Mouse (Mus musculus) ES-E14 (cell line): ENCODE measurements around the gene Dnajc6. TPM values are rescaled to one million over a fixed set of nuclear protein-coding genes. Genes with fewer than 3 reads are reported as not detected.

Experiments used
- DNase-seq: peaks from one replicate; pipeline ENCODE4 v3.0.0-alpha.2; 2013; ENCODE audit warnings: low read depth, low spot score
- H3K27ac ChIP-seq: 2 replicates; pipeline ENCODE4 v1.5.1; 2012; ENCODE audit warnings: low read depth, mild to moderate bottlenecking, low read length, moderate library complexity, mixed read lengths; ENCODE audit not compliant: poor library complexity, insufficient read depth, severe bottlenecking
- H3K36me3 ChIP-seq: 2 replicates; pipeline ENCODE4 v1.6.1; 2012; ENCODE audit warnings: mild to moderate bottlenecking, low read length, moderate library complexity, mixed read lengths; ENCODE audit not compliant: control insufficient read depth, poor library complexity, insufficient read depth, severe bottlenecking
- H3K4me1 ChIP-seq, 2 experiments: fragments of 150-350 bp in 1 of 2; sonication (generic) in 1 of 2; 2 replicates each; pipeline ENCODE4 v1.6.1; 2012; ENCODE audit warnings: low read length in 2 of 2, mild to moderate bottlenecking in 1 of 2, mixed read lengths in 1 of 2; ENCODE audit not compliant: control insufficient read depth in 2 of 2, insufficient read depth in 2 of 2, poor library complexity in 1 of 2
- H3K4me3 ChIP-seq, 2 experiments: fragments of 150-350 bp in 1 of 2; sonication (generic) in 1 of 2; 2 replicates each; pipeline ENCODE4 v1.5.1; 2012; ENCODE audit warnings: low read length in 2 of 2, low read depth in 1 of 2, mild to moderate bottlenecking in 1 of 2, mixed read lengths in 1 of 2; ENCODE audit not compliant: insufficient read depth in 1 of 2, poor library complexity in 1 of 2, severe bottlenecking in 1 of 2
- H3K9ac ChIP-seq: 2 replicates; pipeline ENCODE4 v1.6.1; 2012; ENCODE audit warnings: low read depth, mild to moderate bottlenecking, low read length, mixed read lengths; ENCODE audit not compliant: poor library complexity, insufficient read depth, severe bottlenecking
- H3K9me3 ChIP-seq: fragments of 150-350 bp; sonication (generic); 2 replicates; pipeline ENCODE4 v1.6.1; 2012; ENCODE audit warnings: low read depth, mild to moderate bottlenecking, low read length; ENCODE audit not compliant: control insufficient read depth, insufficient read depth
- CHD2 ChIP-seq: IDR thresholded peaks from 2 replicates; pipeline ENCODE4 v1.6.1; 2014; ENCODE audit warnings: mild to moderate bottlenecking, low read depth, low read length, inconsistent platforms
- HCFC1 ChIP-seq: IDR thresholded peaks from 2 replicates; pipeline ENCODE4 v1.6.1; 2012; ENCODE audit warnings: low read length, inconsistent platforms, borderline replicate concordance; ENCODE audit not compliant: insufficient read depth
- MAFK ChIP-seq: IDR thresholded peaks from 2 replicates; pipeline ENCODE4 v1.6.1; 2014; ENCODE audit warnings: mild to moderate bottlenecking, low read depth, low read length, inconsistent platforms; ENCODE audit not compliant: insufficient read depth
- ZC3H11A ChIP-seq: IDR thresholded peaks from 2 replicates; pipeline ENCODE4 v1.6.1; 2012; ENCODE audit warnings: low read depth, mild to moderate bottlenecking, inconsistent platforms, low read length, borderline replicate concordance
- ZNF384 ChIP-seq: IDR thresholded peaks from 2 replicates; pipeline ENCODE4 v1.6.1; 2012; ENCODE audit warnings: low read depth, low read length, inconsistent platforms
- in situ Hi-C, 2 experiments: fragments of 600-800 bp; cut with MboI; formaldehyde crosslinking; loops; one replicate each; pipeline ENCODE4 v1.15.1; 2025; ENCODE audit warnings: low sequenced_read_pairs in 2 of 2, inconsistent platforms in 1 of 2; ENCODE audit not compliant: unreplicated experiment in 2 of 2
- total RNA-seq: library from RNA; depleted of rRNA; stranded (reverse); fragments of 300-350 nt; gene quantifications from 2 replicates; pipeline ENCODE4 v1.2.3, GENCODE M21; 2012

The Dnajc6 gene
- total RNA-seq, 1 experiment, result 7.2 TPM

DNA sequence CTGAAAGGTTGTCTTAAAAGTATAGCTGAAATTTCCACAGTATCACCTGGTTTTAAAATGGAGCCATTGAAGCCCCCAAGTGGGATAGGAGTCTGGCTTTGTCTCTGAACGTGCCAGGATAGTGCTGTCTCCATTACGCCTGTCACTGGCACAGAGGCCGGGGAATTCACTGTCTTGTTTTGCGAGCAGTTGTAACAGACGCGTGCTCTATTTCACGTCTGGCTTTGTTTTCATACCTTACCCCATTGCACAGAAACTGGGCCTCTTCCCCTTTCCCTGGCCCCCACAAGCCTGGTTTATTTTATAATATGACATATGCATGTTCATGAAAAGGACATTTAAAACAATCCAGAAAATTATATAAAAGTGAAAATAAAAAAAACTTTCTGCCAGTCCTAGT is 66.4 kb downstream of the Dnajc6 start:
- TF ChIP-seq CHD2, result no peak
- no peak for TF ChIP-seq ZC3H11A
- TF ChIP-seq MAFK, result no peak
- TF ChIP-seq HCFC1, result no peak
- no peak for TF ChIP-seq ZNF384
- no peak overlapping the region for H3K27ac ChIP-seq
- H3K9ac ChIP-seq, result no peak overlapping the region
- in situ Hi-C loops, result no loop called here
- no peak overlapping the region for H3K4me3 ChIP-seq
- DNase-seq, result no peak
- H3K9me3 ChIP-seq, result no peaks in the 10 kb centered on the region
- no peaks in the 10 kb centered on the region for H3K4me1 ChIP-seq
- no peaks in the 10 kb centered on the region for H3K36me3 ChIP-seq

DNA sequence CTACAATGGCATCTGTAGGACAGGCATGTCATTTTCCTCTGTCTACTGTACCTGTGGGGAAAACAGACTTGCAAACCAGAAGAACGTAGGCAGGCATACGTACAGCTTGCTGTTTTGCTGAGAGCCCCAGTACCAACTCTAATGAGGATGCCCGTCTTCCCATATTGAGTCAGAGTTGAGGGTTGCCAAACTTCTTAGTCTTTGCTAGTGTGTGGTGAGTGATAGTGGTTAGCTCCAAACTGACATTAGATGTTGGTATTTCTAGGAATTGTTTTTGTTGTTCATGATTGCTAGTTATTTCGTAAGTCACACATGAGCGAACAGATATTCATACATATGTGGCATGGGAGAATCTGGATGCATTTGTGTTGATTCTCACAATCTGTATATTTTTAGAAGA is 67.2 kb downstream of the Dnajc6 start:
- no peak overlapping the region for H3K4me3 ChIP-seq
- no peaks in the 10 kb centered on the region for H3K4me1 ChIP-seq
- no peak overlapping the region for H3K9ac ChIP-seq
- in situ Hi-C loops, result no loop called here
- DNase-seq, result no peak
- H3K9me3 ChIP-seq, result no peaks in the 10 kb centered on the region
- no peak for TF ChIP-seq ZNF384
- TF ChIP-seq CHD2, result no peak
- no peak for TF ChIP-seq ZC3H11A
- TF ChIP-seq HCFC1, result no peak
- TF ChIP-seq MAFK, result no peak
- no peaks in the 10 kb centered on the region for H3K36me3 ChIP-seq
- no peak overlapping the region for H3K27ac ChIP-seq

DNA sequence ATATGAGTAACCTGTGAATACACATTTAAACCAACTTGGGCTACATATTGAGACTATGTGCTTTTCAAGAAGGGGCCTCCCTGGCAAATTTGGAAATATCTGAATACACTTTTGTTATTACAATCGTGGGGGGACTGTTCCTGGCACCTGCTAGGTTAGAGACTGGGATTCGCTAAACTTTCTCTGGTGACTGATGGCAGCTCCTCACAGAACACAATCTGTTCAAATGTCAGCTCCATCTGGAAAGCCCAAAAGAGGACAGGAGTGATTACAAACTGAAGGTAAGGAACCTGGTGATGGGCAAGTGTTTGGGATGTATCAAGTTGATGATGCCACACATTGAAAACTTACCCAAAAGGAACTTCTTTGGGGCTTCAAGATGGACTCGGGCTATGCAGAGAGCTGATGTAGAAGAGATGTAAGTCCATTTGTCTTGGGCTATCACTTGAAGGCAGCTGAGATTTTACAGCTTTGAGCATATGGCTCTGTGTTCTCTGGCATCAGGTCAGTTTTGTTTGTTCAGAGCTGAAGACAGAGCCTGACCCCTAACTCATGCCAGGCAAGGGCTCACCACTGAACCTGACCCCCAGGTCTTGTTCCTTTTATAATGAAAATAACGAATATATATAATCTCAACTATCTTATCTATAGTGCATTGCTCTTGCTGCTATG is 68.4 kb downstream of the Dnajc6 start:
- Histone ChIP-seq H3K4me3 (no peak overlapping the region), H3K27ac (no peak overlapping the region), H3K36me3 (no peaks in the 10 kb centered on the region), H3K4me1 (no peaks in the 10 kb centered on the region), H3K9ac (no peak overlapping the region), H3K9me3 (no peaks in the 10 kb centered on the region)
- in situ Hi-C loops, result no loop called here
- no peak for TF ChIP-seq ZNF384
- TF ChIP-seq CHD2, result no peak
- TF ChIP-seq MAFK, result no peak
- TF ChIP-seq HCFC1, result no peak
- TF ChIP-seq ZC3H11A, result no peak
- no peak for DNase-seq

DNA sequence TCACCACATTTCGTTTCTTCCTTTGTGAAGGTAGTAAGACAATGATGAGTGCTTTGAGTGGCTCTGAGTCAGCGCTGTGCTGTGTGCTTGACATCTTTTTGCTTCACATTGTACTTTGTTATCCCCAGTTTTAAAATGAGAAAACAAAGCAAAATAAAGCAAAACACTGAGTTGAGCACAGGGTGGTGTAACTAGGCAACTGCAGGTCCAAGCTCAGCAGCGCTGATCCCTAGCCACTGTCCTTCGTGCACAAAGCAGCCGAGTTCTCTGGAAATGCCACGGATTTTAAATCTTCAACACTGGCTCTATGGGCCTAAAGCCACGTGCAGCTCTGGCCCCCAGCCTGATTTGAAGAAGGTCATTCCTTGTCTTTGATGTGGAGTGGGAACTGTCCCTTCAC is 72.6 kb downstream of the Dnajc6 start:
- TF ChIP-seq MAFK (no peak), ZC3H11A (no peak), CHD2 (no peak), HCFC1 (no peak), ZNF384 (no peak)
- H3K36me3 ChIP-seq, result no peaks in the 10 kb centered on the region
- no peak for DNase-seq

GRCm38 (mm10) chr4:101572142-101572541 is 75.7 kb downstream of the Dnajc6 start:
- DNase-seq, result no peak
- H3K9ac ChIP-seq, result no peak overlapping the region
- H3K36me3 ChIP-seq, result no peaks in the 10 kb centered on the region
- H3K9me3 ChIP-seq, result no peaks in the 10 kb centered on the region
- H3K4me1 ChIP-seq, result no peaks in the 10 kb centered on the region; a peak in 1 of 4 replicates
- H3K4me3 ChIP-seq, result no peak overlapping the region
- H3K27ac ChIP-seq, result no peak overlapping the region
- in situ Hi-C loops, result no loop called here
- TF ChIP-seq ZNF384 (no peak), CHD2 (no peak), HCFC1 (no peak), ZC3H11A (no peak), MAFK (no peak)

More for the DNA sequence above, 72.6 kb downstream of the Dnajc6 start:
- H3K9ac ChIP-seq, result no peak overlapping the region
- no peaks in the 10 kb centered on the region for H3K4me1 ChIP-seq
- in situ Hi-C loops, result no loop called here
- no peak overlapping the region for H3K4me3 ChIP-seq
- no peak overlapping the region for H3K27ac ChIP-seq
- no peaks in the 10 kb centered on the region for H3K9me3 ChIP-seq
